Comparison of ENCODE assay signal across 8 mouse cellular contexts in the genomic region with DNA sequence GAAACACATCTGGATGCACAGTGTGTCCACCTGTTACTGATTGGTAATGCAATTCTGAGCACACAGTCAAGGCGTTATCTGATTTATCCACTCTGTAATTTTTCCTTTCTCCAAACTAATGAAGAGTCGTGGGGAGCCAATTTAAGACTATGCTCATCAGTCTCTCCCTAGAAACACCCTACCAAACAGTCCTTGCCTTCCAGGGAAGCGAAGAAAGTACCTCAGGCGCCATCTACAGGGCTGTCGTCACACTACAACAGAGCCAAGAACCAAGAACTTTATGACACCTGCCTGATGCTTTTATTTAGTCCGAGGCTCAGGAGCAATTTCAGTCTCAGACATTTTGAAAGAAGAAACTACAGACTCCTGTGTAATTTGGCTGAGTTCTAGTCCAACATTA. TPM values are rescaled to one million over a fixed set of nuclear protein-coding genes. Genes with fewer than 3 reads are reported as not detected.
DNase-seq lines count a peak whose midpoint lies in the region; ATAC-seq and TF ChIP-seq lines count a peak whose summit lies in the region.
"Had no signal": no experiment of that assay in that cellular context is flagged by ENCODE, and none has a peak within 500 bp of the region (broad histone marks: within the 10 kb centered on the region; RNA-seq: fewer than 3 reads in every experiment).

No protein-coding gene starts in this region.

- no peaks in the 10 kb centered on the region for H3K4me1 ChIP-seq in spleen, adult 2 months (ENCODE audit: control insufficient read depth, insufficient read depth, insufficient read length)
- H3K4me1 ChIP-seq in embryonic facial prominence, embryonic 11.5 days (ENCODE audit: control insufficient read depth, insufficient read depth, low read length): no peaks in the 10 kb centered on the region

- H3K9ac ChIP-seq in embryonic facial prominence, embryonic 11.5 days (replicated peaks; ENCODE audit: low read length): no peak overlapping the region

- no peak for DNase-seq in spleen, adult 2 months (ENCODE audit: low read depth in 1 of 2, low spot score in 2 of 2)
- no peak for DNase-seq in spleen, postnatal 14 days (ENCODE audit: low spot score in 2 of 2)
- peak; percentile 31 for DNase-seq in adrenal gland, postnatal 14 days
- DNase-seq in embryonic facial prominence, embryonic 11.5 days (ENCODE audit: low spot score): peak; percentile 62
- peak; percentile 30 for DNase-seq in induced T-regulatory cell, adult 2 months (ENCODE audit: low read depth)
- DNase-seq in lung, adult 18-20 months: peak; percentile 33 to 62
- peak; percentile 39 for DNase-seq in right cerebral cortex, adult 18-20 months

- no peak overlapping the region for H3K27ac ChIP-seq in spleen, adult 2 months (ENCODE audit: insufficient read depth, low read length)
- no peak overlapping the region for H3K27ac ChIP-seq in embryonic facial prominence, embryonic 11.5 days (replicated peaks; ENCODE audit: low read depth, low read length)

- H3K27me3 ChIP-seq in spleen, adult 2 months (ENCODE audit: control insufficient read depth, insufficient read depth, low read length): no peaks in the 10 kb centered on the region
- H3K27me3 ChIP-seq in embryonic facial prominence, embryonic 11.5 days (ENCODE audit: control insufficient read depth, insufficient read depth, low read length): no peaks in the 10 kb centered on the region

- no peak for ATAC-seq in embryonic facial prominence, embryonic 11.5 days (replicated peaks; ENCODE audit: insufficient number of reproducible peaks, low FRiP score, low TSS enrichment, low read depth)

- H3K4me3 ChIP-seq in spleen, adult 2 months (ENCODE audit: extremely low read depth, insufficient read depth, insufficient read length): no peak overlapping the region
- no peak overlapping the region for H3K4me3 ChIP-seq in embryonic facial prominence, embryonic 11.5 days (ENCODE audit: low read depth, low read length)
- H3K4me3 ChIP-seq: myocyte had no signal

- TF ChIP-seq POLR2A in spleen, adult 2 months (IDR thresholded peaks at IDR 0.05; ENCODE audit: low read depth, low read length): no peak

- H3K36me3 ChIP-seq in spleen, adult 2 months (ENCODE audit: control insufficient read depth, insufficient read depth, low read length): no peaks in the 10 kb centered on the region
- no peaks in the 10 kb centered on the region for H3K36me3 ChIP-seq in embryonic facial prominence, embryonic 11.5 days (replicated peaks; ENCODE audit: control insufficient read depth, insufficient read depth, low read depth, low read length)

- peak; percentile 31; the same call in 1 of the 2 replicates for TF ChIP-seq CTCF in spleen, adult 2 months (IDR thresholded peaks at IDR 0.05; ENCODE audit: extremely low read depth, insufficient read depth, insufficient read length, insufficient replicate concordance)

- no peak overlapping the region for H3K4me2 ChIP-seq in embryonic facial prominence, embryonic 11.5 days (ENCODE audit: low read depth, low read length)

- WGBS in spleen, adult 2 months: 15% methylated on average over 6 of the region's 6 CpGs
- WGBS in embryonic facial prominence, embryonic 11.5 days: 12% methylated on average over 6 of the region's 6 CpGs

- no peaks in the 10 kb centered on the region for H3K9me3 ChIP-seq in embryonic facial prominence, embryonic 11.5 days (replicated peaks; ENCODE audit: control insufficient read depth, low read length)

RNA-seq across cellular contexts. Expression of gene Stk33, which starts 6.1 kb away (rescaled TPM):
- polyA plus RNA-seq in spleen, adult 2 months (2012; rRNA removed): 0.09 TPM in 1 of 2 replicates, not detected in the other
- total RNA-seq in adrenal gland, postnatal 14 days (2021): 0.15 and 0.41 TPM in 2 replicates
- 3.5 and 3.8 TPM in 2 replicates for polyA plus RNA-seq in embryonic facial prominence, embryonic 11.5 days (2014; fragmentation: Nextera tagmentation; extraction: Ambion mirVana)

Comparison
In these comparisons a context has a peak if more than half of its experiments do, and no peak if none do; other contexts are left out.
1. DNase-seq: peak in adrenal gland, postnatal 14 days (single experiment), embryonic facial prominence, embryonic 11.5 days (single experiment), induced T-regulatory cell, adult 2 months (single experiment), lung, adult 18-20 months (2 of 2) and right cerebral cortex, adult 18-20 months (single experiment); none in spleen, adult 2 months (0 of 2) and spleen, postnatal 14 days (0 of 2).